Mouse (Mus musculus) ES-E14 (cell line): ENCODE measurements around the gene Thoc3. TPM values are rescaled to one million over a fixed set of nuclear protein-coding genes. Genes with fewer than 3 reads are reported as not detected.
"Not testable (repeated sequence)": the region's sequence is repeated elsewhere in the genome, so short reads cannot be mapped to it uniquely, and the experiment has no call there.

Source experiments
- DNase-seq: peaks from one replicate; pipeline ENCODE4 v3.0.0-alpha.2; 2013; ENCODE audit warnings: low read depth, low spot score
- H3K27ac ChIP-seq: 2 replicates; pipeline ENCODE4 v1.5.1; 2012; ENCODE audit warnings: low read depth, mild to moderate bottlenecking, low read length, moderate library complexity, mixed read lengths; ENCODE audit not compliant: poor library complexity, insufficient read depth, severe bottlenecking
- H3K36me3 ChIP-seq: 2 replicates; pipeline ENCODE4 v1.6.1; 2012; ENCODE audit warnings: mild to moderate bottlenecking, low read length, moderate library complexity, mixed read lengths; ENCODE audit not compliant: control insufficient read depth, poor library complexity, insufficient read depth, severe bottlenecking
- H3K4me1 ChIP-seq, 2 experiments: fragments of 150-350 bp in 1 of 2; sonication (generic) in 1 of 2; 2 replicates each; pipeline ENCODE4 v1.6.1; 2012; ENCODE audit warnings: low read length in 2 of 2, mild to moderate bottlenecking in 1 of 2, mixed read lengths in 1 of 2; ENCODE audit not compliant: control insufficient read depth in 2 of 2, insufficient read depth in 2 of 2, poor library complexity in 1 of 2
- H3K4me3 ChIP-seq, 2 experiments: fragments of 150-350 bp in 1 of 2; sonication (generic) in 1 of 2; 2 replicates each; pipeline ENCODE4 v1.5.1; 2012; ENCODE audit warnings: low read length in 2 of 2, low read depth in 1 of 2, mild to moderate bottlenecking in 1 of 2, mixed read lengths in 1 of 2; ENCODE audit not compliant: insufficient read depth in 1 of 2, poor library complexity in 1 of 2, severe bottlenecking in 1 of 2
- H3K9ac ChIP-seq: 2 replicates; pipeline ENCODE4 v1.6.1; 2012; ENCODE audit warnings: low read depth, mild to moderate bottlenecking, low read length, mixed read lengths; ENCODE audit not compliant: poor library complexity, insufficient read depth, severe bottlenecking
- H3K9me3 ChIP-seq: fragments of 150-350 bp; sonication (generic); 2 replicates; pipeline ENCODE4 v1.6.1; 2012; ENCODE audit warnings: low read depth, mild to moderate bottlenecking, low read length; ENCODE audit not compliant: control insufficient read depth, insufficient read depth
- CHD2 ChIP-seq: IDR thresholded peaks from 2 replicates; pipeline ENCODE4 v1.6.1; 2014; ENCODE audit warnings: mild to moderate bottlenecking, low read depth, low read length, inconsistent platforms
- HCFC1 ChIP-seq: IDR thresholded peaks from 2 replicates; pipeline ENCODE4 v1.6.1; 2012; ENCODE audit warnings: low read length, inconsistent platforms, borderline replicate concordance; ENCODE audit not compliant: insufficient read depth
- MAFK ChIP-seq: IDR thresholded peaks from 2 replicates; pipeline ENCODE4 v1.6.1; 2014; ENCODE audit warnings: mild to moderate bottlenecking, low read depth, low read length, inconsistent platforms; ENCODE audit not compliant: insufficient read depth
- ZC3H11A ChIP-seq: IDR thresholded peaks from 2 replicates; pipeline ENCODE4 v1.6.1; 2012; ENCODE audit warnings: low read depth, mild to moderate bottlenecking, inconsistent platforms, low read length, borderline replicate concordance
- ZNF384 ChIP-seq: IDR thresholded peaks from 2 replicates; pipeline ENCODE4 v1.6.1; 2012; ENCODE audit warnings: low read depth, low read length, inconsistent platforms
- in situ Hi-C, 2 experiments: fragments of 600-800 bp; cut with MboI; formaldehyde crosslinking; loops; one replicate each; pipeline ENCODE4 v1.15.1; 2025; ENCODE audit warnings: low sequenced_read_pairs in 2 of 2, inconsistent platforms in 1 of 2; ENCODE audit not compliant: unreplicated experiment in 2 of 2
- total RNA-seq: library from RNA; depleted of rRNA; stranded (reverse); fragments of 300-350 nt; gene quantifications from 2 replicates; pipeline ENCODE4 v1.2.3, GENCODE M21; 2012

Gene Thoc3
- total RNA-seq, 1 experiment = 81.8 TPM

DNA sequence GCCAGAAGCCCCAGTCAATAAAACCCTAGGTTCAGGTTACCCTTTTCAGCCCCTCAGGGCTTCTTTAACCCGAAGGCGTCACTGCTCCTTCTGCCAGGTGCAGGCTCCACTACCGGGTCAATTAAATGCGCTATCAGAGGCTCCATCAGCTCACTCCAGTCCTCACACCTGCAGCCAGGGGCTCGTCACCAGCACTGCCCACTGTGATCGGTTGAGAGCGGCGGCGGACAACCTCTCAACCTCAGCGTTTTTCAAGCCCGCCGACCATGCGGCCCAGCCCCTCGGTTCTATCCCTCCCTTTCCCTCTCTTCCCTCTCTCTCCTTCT lies 34.6 kb upstream of the Thoc3 start:
- Histone ChIP-seq H3K4me3 (peak overlapping the region; percentile 69 to 86), H3K27ac (no peak overlapping the region), H3K9me3 (no peaks in the 10 kb centered on the region), H3K36me3 (no peaks in the 10 kb centered on the region), H3K9ac (peak overlapping the region; percentile 72), H3K4me1 (peaks cover 4 to 6% of the 10 kb centered on the region in 2 experiments; a peak in 2 of 4 replicates)
- in situ Hi-C loops = no loop called here
- TF ChIP-seq ZC3H11A = no peak
- TF ChIP-seq ZNF384 = no peak
- TF ChIP-seq CHD2 = no peak
- TF ChIP-seq HCFC1 = no peak
- TF ChIP-seq MAFK = no peak
- DNase-seq = no peak

DNA sequence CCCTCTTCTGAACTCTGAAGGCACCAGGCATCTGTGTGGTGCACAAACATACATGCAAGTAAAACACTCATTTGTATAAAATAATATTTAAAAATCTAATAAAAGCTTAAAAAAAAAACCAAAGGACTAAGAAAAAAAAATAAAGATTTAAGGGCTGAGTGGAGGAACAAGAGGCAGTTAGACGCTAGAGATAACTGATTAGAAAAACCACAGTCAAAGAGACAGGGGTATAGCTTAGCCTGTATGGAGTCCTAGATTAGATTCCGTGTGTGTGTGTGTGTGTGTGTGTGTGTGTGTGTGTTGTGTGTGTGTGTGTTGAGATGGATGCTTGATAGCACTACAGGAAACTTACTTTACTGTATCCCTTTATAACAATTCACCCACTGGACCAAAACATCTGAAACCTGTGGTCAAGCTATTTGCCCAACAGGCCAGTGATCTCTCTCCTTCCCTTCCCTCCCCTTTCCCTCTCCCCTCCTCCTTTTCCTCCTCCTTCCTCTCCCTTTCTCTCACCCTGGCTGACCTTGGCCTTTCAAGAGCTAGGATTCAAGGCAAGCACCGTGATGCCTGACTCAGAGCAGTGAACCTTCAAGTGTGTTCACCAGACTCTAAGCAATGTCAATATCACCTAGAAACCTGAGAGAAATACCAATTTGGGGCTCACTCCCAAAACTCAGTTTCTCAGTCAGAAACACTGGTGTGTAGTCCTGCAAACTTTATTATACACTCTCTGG lies 33.5 kb upstream of the Thoc3 start:
- peaks cover 4 to 6% of the 10 kb centered on the region in 2 experiments; a peak in 2 of 4 replicates for H3K4me1 ChIP-seq
- no peak overlapping the region for H3K4me3 ChIP-seq
- TF ChIP-seq HCFC1 (no peak), ZC3H11A (no peak), MAFK (no peak), ZNF384 (no peak), CHD2 (no peak)
- in situ Hi-C loops = no loop called here
- H3K36me3 ChIP-seq = no peaks in the 10 kb centered on the region
- no peak overlapping the region for H3K27ac ChIP-seq
- DNase-seq = no peak
- H3K9me3 ChIP-seq = no peaks in the 10 kb centered on the region
- no peak overlapping the region for H3K9ac ChIP-seq

GRCm38 (mm10) chr13:54501352-54501751 lies 32.7 kb upstream of the Thoc3 start:
- no peaks in the 10 kb centered on the region for H3K36me3 ChIP-seq
- H3K9ac ChIP-seq = no peak overlapping the region
- no peak overlapping the region for H3K4me3 ChIP-seq
- H3K9me3 ChIP-seq = no peaks in the 10 kb centered on the region
- peaks cover 4 to 6% of the 10 kb centered on the region in 2 experiments; a peak in 2 of 4 replicates for H3K4me1 ChIP-seq
- no peak overlapping the region for H3K27ac ChIP-seq
- no peak for TF ChIP-seq MAFK
- TF ChIP-seq ZC3H11A = no peak
- TF ChIP-seq CHD2 = no peak
- TF ChIP-seq HCFC1 = no peak
- no peak for TF ChIP-seq ZNF384
- in situ Hi-C loops = no loop called here
- DNase-seq = no peak

DNA sequence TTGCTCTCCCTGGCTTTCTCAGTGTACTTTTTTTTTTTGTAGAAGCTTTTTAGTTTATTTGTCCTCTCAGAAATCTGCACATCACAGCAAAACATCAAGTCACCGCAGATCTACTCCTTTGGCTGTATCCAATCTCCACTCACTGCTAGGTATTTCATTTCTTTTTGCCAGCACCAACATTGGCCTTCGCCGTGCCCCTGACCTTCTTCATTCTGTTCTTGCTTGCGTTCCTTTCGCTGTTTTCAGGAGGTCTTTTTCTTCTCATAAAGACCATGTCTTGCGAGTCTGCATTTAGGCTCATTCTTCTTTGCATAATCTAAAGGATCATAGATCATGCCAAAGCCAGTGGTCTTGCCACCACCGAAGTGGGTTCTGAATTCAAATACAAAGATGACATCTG lies 30.9 kb upstream of the Thoc3 start:
- H3K9me3 ChIP-seq, H3K4me1 ChIP-seq, H3K4me3 ChIP-seq, H3K9ac ChIP-seq, DNase-seq, H3K27ac ChIP-seq, H3K36me3 ChIP-seq, in situ Hi-C loops: not testable (repeated sequence)

DNA sequence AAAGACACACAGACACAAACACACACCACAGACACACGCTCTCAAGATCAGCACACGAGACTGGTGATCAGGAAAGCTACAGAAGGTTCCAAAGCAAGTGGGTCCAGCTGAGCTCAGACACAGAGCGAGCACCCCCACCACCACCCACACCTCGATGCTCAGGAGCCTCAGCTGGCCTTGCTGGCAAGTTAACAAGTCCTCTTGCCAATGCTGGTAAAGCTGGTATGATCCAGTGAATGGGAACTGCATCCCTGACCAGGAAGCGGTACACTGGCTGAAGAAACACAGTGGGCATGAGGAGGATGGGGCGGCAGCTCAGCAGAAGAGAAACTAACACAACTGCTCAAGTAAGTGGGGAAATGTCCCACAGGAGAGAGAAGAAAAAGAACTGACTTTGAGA lies 22.7 kb upstream of the Thoc3 start:
- H3K9me3 ChIP-seq = no peaks in the 10 kb centered on the region
- H3K36me3 ChIP-seq = no peaks in the 10 kb centered on the region
- TF ChIP-seq ZC3H11A (no peak), CHD2 (no peak), ZNF384 (no peak), HCFC1 (no peak), MAFK (no peak)
- no peak for DNase-seq
- H3K27ac ChIP-seq = no peak overlapping the region
- in situ Hi-C loops = no loop called here
- no peak overlapping the region for H3K9ac ChIP-seq
- H3K4me3 ChIP-seq = no peak overlapping the region
- peaks cover 0 to 2% of the 10 kb centered on the region in 2 experiments; a peak in 1 of 4 replicates for H3K4me1 ChIP-seq
